Mouse (Mus musculus): Measurements from ENCODE around the gene Parp2.

- TF ChIP-seq CTCF (IDR thresholded peaks at IDR 0.05) = no peak
- TF ChIP-seq EP300 (IDR thresholded peaks at IDR 0.05) = no peak
These were observed 55.0 kb downstream of the Parp2 start for GRCm38 (mm10) chr14:50862641-50863040.
